Mouse (Mus musculus) hematopoietic stem cell, adult 5-6 weeks (primary cell): ENCODE results near the gene Olfr427. TPM values are rescaled to one million over a fixed set of nuclear protein-coding genes. Genes with fewer than 3 reads are reported as not detected.

Source experiments
- total RNA-seq: library from RNA; stranded (forward); fragments of 172-1452, 232-1000 nt; gene quantifications from 2 replicates; pipeline ENCODE4 v1.2.3, GENCODE M21; 2017

Gene Olfr427
- total RNA-seq, 1 experiment from 2014 or later = not detected

Other genes starting within 250 kb of the Olfr427 start
- gene Ifi211, start 183.8 kb upstream of the Olfr427 start, total RNA-seq = 4.3 TPM in 1 of 2 replicates, not detected in the other
- 280 and 342 TPM in 2 replicates for gene Mndal, start 154.4 kb upstream of the Olfr427 start, total RNA-seq
- 158 and 228 TPM in 2 replicates for gene Ifi203, start 154.2 kb upstream of the Olfr427 start, total RNA-seq
- not detected in 2 replicates for gene Ifi202b, start 114.1 kb upstream of the Olfr427 start, total RNA-seq
- gene Ifi205, start 65.1 kb upstream of the Olfr427 start, total RNA-seq = 2.1 and 4.3 TPM in 2 replicates
- 0.13 TPM in 1 of 2 replicates, not detected in the other for gene Olfr433, start 56.2 kb upstream of the Olfr427 start, total RNA-seq
- gene Olfr432, start 47.7 kb upstream of the Olfr427 start, total RNA-seq = not detected in 2 replicates
- not detected in 2 replicates for gene Olfr430, start 30.3 kb upstream of the Olfr427 start, total RNA-seq
- not detected in 2 replicates for gene Olfr429, start 12.6 kb upstream of the Olfr427 start, total RNA-seq
- not detected in 2 replicates for gene Olfr231, start 24.3 kb downstream of the Olfr427 start, total RNA-seq
- gene Olfr424, start 34.6 kb downstream of the Olfr427 start, total RNA-seq = not detected in 2 replicates
- not detected in 2 replicates for gene Olfr420, start 58.7 kb downstream of the Olfr427 start, total RNA-seq
- 2.4 and 11.4 TPM in 2 replicates for gene Spta1, start 75.9 kb downstream of the Olfr427 start, total RNA-seq
- not detected in 2 replicates for gene Olfr419, start 155.2 kb downstream of the Olfr427 start, total RNA-seq
- not detected in 2 replicates for gene Mptx1, start 233.6 kb downstream of the Olfr427 start, total RNA-seq